Mouse (Mus musculus) MEL (cell line): ENCODE measurements at regions not wholly inside any gene's neighbourhood (a gene's known extent, or its start where the extent isn't known, plus 50 kb on each side); places are given as distances from the start of the nearest gene placed in this dataset.

Experiments
- CTCF ChIP-seq, 3 experiments: IDR thresholded peaks in 2 of 3; conservative IDR thresholded peaks in 1 of 3; 2 replicates each; pipeline ENCODE4 v1.5.1; 2011 to 2012; ENCODE audit warnings: low read length in 3 of 3, low read depth in 2 of 3, mild to moderate bottlenecking in 2 of 3, improper control_type of control experiment in 1 of 3, inconsistent platforms in 1 of 3, mixed read lengths in 1 of 3, moderate library complexity in 1 of 3; ENCODE audit not compliant: control insufficient read depth in 1 of 3, insufficient read depth in 1 of 3, poor library complexity in 1 of 3, severe bottlenecking in 1 of 3
- E2F4 ChIP-seq: IDR thresholded peaks from 2 replicates; pipeline ENCODE4 v1.6.1; 2011; ENCODE audit warnings: low read depth, low read length, improper control_type of control experiment, borderline replicate concordance
- MEF2A ChIP-seq: IDR thresholded peaks from 2 replicates; pipeline ENCODE4 v1.6.1; 2014; ENCODE audit warnings: low read depth, mild to moderate bottlenecking, inconsistent platforms, low read length, improper control_type of control experiment; ENCODE audit not compliant: poor library complexity, insufficient replicate concordance, severe bottlenecking; ENCODE audit errors: extremely low read depth
- POLR2A ChIP-seq, 2 experiments: IDR thresholded peaks; 2 replicates each; pipeline ENCODE4 v1.6.1; 2011 to 2012; ENCODE audit warnings: low read length in 2 of 2, mild to moderate bottlenecking in 2 of 2, control low read depth in 1 of 2, improper control_type of control experiment in 1 of 2, low read depth in 1 of 2, moderate library complexity in 1 of 2; ENCODE audit not compliant: control insufficient read depth in 1 of 2, insufficient read depth in 1 of 2, poor library complexity in 1 of 2
- USF1 ChIP-seq: IDR thresholded peaks from 2 replicates; pipeline ENCODE4 v1.6.1; 2014; ENCODE audit warnings: low read depth, mild to moderate bottlenecking, inconsistent platforms, low read length, improper control_type of control experiment, moderate library complexity

DNA sequence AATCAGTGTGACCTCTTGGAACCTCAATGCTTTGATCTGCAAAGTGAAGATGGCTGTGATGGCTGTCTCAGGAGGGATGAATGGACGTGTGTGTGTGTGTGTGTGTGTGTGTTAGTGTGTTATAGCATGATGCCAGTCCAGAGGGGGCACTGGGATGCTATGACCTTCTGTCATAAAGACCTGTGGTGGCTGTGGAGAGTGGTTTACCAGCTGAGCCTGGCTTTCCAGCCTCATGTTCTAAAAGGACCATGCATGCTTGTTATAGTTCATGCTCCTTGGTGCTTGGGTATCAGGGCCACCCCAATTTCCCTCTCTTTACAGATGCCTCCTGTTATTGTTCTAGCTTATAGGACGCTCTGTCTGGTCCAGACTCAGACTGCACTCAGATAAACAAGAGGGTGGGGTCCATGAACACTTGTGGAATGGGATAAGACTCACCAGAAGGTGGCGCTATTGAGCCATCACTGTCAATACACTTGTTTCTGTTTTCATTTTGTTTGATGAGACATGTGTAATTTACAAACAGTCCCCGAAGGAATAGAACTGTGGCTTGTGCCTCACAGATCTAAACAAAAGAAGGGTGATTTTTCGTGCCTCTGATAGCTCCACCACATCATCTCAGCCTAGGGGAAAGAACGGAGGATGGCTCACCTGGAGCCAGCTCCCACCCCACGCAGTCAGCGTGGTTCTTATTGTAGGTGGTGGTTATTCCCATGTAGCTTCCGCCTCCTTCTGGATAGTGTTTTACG, 140.9 kb downstream of the Nucb2 start:
- TF ChIP-seq CTCF (IDR thresholded peaks at IDR 0.05 in 2 of 3, conservative IDR thresholded peaks at IDR 0.05 in 1 of 3; ENCODE audit: control insufficient read depth in 1 of 3, insufficient read depth in 1 of 3, low read depth in 2 of 3, low read length in 3 of 3, poor library complexity in 1 of 3, severe bottlenecking in 1 of 3) (peak; percentile 59 to 86 (median 80)), USF1 (no peak), MEF2A (no peak), POLR2A (IDR thresholded peaks at IDR 0.05; ENCODE audit: control insufficient read depth in 1 of 2, insufficient read depth in 1 of 2, low read depth in 1 of 2, low read length in 2 of 2, poor library complexity in 1 of 2) (no peak), E2F4 (no peak)
